Mouse (Mus musculus): Measurements from ENCODE around the gene Ddx50. TPM values are rescaled to one million over a fixed set of nuclear protein-coding genes. Genes with fewer than 3 reads are reported as not detected.

Gene Ddx50
- total RNA-seq (2023) = 157 TPM

DNA sequence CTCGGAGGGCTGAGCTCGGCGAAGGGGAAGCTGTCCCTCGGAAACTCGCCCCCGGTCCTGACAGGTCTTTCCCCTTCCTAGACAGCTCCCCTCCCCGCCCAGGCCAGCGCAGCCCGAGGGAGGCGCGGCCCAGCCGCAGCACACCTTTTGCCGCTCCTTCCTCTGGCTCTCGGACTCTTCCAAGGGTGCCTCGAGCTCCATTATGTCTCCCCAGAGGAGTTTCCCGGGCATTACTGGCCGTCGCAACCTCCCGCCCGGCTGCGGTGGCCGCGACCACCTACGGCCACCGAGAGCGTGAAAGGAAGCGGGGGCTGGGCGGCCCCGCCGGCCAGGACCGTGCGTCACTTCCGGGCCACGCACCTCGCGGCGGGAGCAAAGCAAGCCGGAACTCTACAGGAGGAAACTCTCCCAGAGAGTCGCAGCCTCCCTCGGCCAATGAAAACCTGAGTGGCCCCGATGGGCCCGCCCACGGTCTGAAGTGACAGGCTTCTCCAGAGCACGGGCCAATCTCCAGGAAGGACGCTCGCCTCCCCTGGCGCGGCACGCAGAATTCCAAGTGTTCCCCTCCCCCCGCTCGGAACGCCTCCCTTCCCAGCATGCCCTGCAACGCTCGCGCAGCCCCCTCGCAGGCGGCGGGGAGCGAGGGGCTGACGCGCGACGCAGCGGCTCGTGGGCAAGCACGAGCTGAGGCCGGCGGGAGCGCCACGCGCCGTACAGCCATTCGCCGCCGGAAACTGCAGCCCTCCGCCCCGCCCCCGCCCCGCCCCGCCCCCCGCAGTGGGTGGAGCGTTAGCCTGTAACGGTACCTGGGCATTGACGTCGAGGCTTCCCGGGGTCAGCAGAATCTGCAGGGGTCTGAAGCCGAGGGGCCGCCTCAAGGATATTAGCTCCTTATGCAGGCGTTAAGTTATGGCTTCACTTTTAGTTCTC lies at the start of gene Ddx50:
Ddx50 (minus strand) TSS at position 338 of the 930 bp plus-strand sequence.

DNA sequence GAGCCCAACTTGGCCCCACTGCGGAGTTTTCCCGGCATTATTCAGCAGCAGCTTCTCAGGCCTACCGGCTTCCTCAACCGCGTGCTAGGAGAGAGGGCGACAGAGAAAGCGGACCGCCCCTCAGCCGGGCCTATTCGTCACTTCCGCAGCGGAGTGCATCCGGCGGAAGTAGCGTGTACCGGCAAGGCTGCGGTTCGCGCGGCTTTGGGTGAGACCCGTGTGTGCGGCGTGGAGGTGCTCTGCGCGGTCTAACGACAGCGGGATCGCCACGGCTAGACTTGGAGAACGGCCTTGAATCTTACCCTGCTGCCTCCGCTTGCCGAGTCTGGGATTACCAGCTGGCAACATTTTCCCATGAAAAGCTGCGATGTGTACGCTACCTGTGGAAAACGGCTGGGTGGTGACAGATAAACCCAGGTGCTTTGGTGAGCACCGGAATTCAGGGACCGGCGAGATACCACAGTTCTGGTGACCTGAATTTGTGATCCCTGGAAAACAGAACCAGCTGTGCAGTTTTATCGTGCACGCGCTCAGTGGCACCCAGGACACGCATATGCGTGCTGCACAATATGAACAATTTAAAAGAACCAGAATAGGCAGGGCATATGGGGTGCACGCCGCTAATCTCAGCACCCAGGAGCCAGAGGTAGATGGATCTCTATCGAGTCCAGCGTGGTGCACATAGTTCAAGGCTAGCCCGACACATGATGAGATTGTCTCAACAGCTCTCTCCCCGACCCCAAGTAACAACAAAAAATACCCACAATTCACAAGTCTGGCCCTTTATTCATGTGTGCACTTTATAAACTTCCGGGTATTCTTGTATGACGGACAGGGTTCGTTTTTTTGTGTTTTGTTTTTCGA lies 48.6 kb downstream of the Ddx50 start, which contains the start of gene Ddx21:
Ddx21 (minus strand) TSS at position 105 of the 864 bp plus-strand sequence.

DNA sequence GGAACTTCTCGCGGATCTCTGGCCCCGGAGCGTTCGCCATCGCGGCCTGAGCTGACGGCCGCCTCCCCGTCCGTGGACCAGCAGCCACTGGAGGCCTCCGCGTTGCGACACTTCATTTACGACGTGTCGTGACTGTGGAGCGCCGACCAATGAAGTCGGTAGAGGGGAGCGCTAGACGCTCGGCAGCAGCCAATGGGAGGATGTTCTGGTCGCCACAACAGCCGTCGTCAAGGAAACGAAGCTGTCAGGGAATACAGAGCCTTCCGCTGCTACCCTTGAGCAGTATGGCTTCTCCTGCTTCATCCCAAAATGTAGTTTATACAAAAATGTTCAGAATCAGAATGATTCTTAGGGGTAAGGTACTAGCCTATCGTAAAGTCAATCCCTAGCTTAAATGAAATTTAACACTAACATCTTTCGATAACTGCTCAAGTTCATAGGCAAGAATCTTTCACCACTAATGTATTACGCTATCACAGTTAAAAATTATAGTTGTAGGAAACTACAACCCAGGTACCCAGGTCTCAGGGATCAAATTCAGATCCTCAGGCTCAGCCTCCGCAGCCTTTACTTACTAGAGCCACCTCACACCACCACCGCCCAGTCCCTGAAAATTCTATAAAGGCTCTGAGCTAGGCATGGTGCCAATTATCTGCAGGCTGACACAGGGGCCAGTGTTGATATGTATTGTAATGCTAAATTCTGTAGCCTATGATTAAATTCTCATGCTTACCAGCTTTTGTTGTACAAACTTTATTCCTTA lies 72.5 kb downstream of the Ddx50 start, which contains the start of gene Kif1bp:
Kif1bp (minus strand) TSS at position 120 of the 763 bp plus-strand sequence.

Other genes starting within 250 kb of the Ddx50 start
- not detected for gene Hkdc1, start 228.7 kb downstream of the Ddx50 start, total RNA-seq (2023)
- gene 4930507D05Rik, start 201.7 kb downstream of the Ddx50 start, total RNA-seq (2023) = 0.29 TPM
- gene Supv3l1, start 201.5 kb downstream of the Ddx50 start, total RNA-seq (2023) = 26.7 TPM
- gene Vps26a, start 164.4 kb downstream of the Ddx50 start, total RNA-seq (2023) = 26.4 TPM
- 481 TPM for gene Srgn, start 123.8 kb downstream of the Ddx50 start, total RNA-seq (2023)
- gene Kif1bp, start 72.8 kb downstream of the Ddx50 start, total RNA-seq (2023) = 18.2 TPM
- 159 TPM for gene Ddx21, start 48.9 kb downstream of the Ddx50 start, total RNA-seq (2023)
- 0.21 TPM for gene Stox1, start 74.9 kb upstream of the Ddx50 start, total RNA-seq (2023)
- gene Ccar1, start 141.1 kb upstream of the Ddx50 start, total RNA-seq (2023) = 130 TPM